Mouse (Mus musculus): ENCODE data around the gene Cirbp. TPM values are rescaled to one million over a fixed set of nuclear protein-coding genes. Genes with fewer than 3 reads are reported as not detected.

The Cirbp gene
- polyA plus RNA-seq (2017; shearing (Covaris generic)), result 100 to 1,000 TPM in 2 of 3 experiments, 10 to 100 TPM in 1; 84.2 to 255 (median 213) TPM

DNA sequence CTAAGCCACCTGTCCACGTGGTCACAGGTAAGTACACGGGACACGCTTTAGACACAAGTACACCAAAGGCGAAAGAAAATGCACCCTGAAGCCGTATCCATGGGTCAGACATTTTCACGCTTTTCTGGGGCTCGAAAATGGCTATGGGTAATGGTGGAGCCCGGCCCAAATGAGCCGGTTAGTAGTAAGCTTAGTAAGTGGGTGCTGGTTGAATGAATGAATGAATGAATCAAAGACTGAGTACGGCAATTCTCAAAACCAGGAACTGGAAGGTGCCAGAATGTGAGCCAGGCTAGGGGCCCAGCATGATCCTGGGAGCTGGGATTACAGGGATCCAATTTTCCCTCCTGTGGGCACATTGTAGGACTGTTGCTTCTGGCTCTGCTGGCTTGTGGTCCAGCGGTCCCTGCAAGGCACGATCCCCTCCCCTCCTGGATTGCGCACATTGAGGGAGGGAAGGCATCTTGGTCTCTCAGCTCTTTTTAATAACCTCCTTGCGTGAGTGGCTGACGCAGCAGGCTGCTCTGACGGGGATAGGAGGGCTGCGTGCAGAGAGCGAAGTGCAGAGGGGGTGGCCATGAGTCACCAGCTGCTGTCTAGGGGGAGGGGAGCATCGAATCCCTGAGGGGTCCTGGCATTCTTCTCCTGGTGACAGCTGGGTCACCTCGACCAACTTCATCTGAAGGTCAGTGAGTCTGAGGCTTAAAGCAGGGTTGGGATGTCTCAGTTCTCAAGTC, at the start of gene Cirbp:
Gene Cirbp, plus strand, starts transcription at position 594 of the 737 bp plus-strand sequence.
- ATAC-seq, result no peak

DNA sequence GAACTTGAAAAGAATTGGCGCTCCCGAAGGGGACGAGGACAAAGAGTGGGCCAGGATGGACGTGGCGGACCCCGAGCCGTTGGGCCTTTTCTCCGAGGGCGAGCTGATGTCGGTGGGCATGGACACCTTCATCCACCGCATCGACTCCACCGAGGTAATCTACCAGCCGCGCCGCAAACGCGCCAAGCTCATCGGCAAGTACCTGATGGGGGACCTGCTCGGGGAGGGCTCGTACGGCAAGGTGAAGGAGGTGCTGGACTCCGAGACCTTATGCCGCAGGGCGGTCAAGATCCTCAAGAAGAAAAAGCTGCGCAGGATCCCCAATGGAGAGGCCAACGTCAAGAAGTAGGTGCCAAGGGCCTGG, 49.2 kb upstream of the Cirbp start:
- no peak for ATAC-seq

DNA sequence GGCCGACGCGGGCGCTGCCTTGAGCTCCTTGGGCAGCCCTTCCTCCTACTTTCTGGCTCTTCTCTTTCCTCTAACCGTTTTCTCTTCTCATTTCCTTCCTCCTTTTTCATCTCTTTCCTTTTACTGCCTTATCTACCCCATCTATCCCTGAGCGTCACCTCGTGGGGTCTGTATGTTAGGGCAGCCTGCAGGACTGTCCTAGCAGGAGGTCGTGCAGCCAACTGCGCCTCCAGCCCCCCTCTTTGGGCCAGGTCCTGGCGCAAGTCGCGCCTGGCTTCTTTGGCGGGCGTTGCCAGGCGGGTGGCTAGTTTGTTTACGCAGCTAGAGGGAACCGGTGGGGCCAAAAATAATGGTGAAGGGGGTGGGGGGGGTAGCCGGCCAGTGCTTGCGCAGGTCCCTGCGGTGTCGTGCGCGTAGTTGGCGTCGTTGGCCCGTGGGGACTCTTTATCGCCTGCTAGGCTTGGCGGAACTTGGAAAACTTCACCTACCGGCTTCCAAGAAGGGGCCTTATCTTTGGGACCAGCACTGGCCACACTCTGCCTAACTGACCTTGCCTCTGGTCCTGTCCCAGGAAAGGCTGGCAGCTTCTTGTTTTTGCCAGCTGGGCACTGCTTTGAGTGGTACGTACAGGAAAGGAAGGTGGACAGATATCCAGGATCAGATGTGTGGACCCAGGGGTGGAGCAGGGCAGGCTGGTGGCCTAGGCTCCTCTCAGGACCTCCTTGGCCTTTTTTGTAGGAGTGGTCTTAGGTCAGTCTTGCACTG, 48.7 kb upstream of the Cirbp start:
- no peak for ATAC-seq

DNA sequence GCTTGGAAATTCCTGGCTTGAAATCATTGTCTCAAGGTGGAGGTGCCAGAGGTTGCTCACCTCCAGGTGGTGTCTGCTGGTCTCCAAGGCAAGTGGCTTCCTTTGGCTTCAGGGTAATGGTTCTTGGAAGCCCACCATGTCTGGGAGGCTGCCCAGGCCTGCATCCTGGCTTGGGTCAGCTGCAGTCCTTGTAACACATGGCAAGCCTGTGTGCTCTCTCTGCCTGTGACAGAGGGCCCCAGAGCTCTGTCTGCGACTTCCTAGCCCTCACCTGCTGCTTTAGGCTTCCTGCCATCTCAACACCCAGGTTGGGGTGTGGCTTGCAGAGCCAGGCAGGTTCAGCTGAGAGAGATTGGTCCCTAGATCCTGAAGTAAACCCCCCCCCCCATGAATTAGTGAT, 48.0 kb upstream of the Cirbp start:
- no peak for ATAC-seq

DNA sequence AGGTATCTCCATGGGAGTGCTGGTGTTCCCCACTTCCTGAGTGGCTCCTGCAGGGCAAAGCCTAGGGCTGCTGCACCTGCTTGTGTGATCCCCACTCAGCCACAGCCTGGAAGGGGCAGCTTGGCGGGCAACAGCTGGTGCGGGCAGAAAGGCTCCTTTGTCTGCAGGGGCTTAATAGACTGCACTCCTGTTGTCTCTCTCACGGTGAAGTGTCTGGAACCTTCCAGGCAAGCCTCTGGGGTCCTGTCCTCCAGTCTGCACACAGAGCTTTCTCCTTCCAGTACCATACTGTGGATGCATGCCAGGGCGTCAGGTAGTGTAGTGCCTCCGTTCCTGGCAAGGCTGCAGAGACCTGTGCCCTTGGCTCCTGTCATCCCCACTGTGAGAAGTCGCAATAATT, 47.2 kb upstream of the Cirbp start:
- no peak for ATAC-seq

DNA sequence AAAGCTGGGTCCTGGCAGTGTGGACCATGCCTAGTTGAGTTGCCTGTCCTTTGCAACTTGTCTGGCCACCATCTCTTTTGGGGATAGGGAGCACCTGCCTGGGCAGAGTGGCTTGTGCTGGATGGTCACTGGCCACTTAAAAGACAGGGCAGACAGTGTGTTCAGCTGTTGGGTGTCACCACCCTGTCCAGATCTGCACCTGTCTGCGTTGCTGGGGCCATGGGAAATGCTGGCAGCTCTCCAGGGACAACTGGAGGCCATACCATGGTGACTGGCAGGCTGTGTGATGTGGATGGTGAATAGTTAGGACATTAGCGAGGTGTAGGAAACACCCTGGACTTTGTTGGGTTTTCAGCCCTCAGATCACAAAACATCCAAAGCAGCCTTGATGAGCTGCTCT, 45.6 kb upstream of the Cirbp start:
- ATAC-seq, result no peak

DNA sequence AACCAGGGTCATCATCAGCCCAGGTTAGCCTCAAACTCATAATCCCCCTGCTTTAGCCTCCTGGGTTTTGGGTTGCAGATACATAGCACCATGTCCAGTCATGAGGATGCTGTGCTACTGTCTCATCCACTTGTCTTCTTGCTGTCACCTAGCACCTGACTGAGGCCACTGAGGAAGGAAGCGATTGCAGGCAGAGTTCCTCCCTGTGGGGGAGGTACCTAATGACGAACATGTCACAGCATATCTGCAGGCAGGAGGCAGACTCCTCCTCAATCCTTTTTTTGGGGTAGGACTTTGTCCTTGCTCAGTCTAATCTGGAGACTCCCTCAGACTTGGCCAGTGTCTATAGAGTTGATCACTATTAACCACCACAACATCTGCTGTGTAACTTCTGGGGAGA, 44.1 kb upstream of the Cirbp start:
- ATAC-seq, result no peak

DNA sequence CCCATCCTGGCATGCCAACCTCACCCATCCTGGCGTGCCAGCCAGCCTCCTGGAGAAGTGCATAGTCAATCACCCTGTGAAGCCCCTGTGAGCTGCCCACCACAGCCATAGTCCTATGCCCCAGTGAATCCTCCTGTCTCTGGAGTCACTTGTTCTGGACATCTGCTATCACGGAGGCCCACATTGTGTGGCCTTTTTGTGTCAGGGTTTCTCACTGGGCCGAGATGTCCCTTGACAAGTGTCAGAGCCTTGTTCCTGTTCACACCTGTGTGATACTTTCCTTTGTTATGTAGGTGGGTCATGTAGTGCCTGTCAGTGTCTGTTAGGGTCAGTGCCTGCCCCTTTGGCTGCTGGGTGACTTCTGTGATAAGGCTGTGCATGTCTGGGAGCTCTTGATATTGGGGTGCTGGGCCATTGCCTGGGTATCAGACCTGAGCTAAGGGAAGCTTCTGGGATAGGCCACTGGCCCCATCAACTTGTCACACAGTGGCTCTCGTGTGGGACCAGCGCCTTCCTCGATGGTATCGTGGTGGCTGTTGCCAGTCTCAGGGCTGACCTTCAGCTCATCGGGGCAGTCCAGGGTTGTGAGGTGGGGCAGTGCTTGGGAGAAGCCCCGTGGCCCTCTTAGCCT, 41.7 kb upstream of the Cirbp start:
- no peak for ATAC-seq

DNA sequence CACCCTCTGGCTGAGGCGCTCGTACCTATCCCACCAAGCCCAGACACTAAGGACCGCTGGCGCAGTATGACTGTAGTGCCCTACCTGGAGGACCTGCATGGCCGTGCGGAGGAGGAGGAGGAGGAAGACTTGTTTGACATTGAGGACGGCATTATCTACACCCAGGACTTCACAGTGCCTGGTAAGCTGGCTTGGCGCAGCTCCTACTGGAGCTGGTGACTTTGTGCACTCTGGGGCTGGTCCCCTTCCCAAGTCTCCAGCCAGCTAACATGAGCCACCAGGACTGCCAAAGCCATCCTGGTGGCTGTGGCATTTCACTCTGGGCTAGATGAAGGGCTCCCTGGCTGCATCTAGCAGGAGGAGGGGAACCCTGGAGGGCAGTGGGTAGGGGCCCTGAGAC, 37.9 kb upstream of the Cirbp start:
- ATAC-seq, result no peak

DNA sequence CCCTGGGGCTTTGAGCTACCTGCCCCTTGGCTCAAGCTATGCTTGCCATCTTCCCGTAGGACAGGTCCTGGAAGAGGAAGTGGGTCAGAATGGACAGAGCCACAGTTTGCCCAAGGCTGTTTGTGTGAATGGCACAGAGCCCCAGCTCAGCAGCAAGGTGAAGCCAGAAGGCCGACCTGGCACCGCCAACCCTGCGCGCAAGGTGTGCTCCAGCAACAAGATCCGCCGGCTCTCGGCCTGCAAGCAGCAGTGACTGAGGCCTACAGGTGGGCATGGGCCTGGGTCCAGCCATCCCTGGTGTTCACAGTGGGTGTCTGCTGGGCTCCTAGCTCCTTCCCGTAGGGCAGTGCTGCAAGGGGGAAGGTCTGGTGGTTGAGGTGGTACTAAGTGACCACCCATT, 35.9 kb upstream of the Cirbp start:
- ATAC-seq, result no peak

DNA sequence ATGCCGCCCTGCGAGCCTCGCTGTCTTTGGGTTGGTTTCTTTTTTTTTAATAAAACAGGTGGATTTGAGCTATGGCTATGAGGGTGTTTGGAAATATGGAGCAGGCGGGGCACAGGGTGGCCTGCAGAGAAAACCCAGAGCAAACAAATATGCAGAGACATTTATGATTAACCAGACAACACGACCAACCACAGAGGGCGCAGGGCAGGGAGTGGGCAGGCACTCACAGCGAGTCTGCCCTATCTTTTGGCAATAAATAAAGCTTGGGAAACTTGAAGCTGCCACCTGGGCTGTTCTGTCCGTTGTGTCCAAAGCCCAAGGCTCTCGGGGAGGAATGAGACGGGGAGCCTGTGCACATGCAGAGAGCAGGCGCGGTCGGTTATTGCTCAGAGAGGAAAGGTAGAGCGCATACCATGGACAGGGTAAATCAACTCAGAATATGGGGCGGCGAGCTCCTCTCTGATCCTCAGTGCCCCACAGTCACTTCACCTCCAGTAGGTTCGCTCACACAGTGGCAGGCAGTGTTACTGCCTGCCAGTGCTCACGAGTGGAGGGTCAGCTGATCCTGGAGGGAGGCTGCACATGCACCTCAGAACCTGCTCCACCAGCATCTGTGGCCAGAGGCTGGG, 35.3 kb upstream of the Cirbp start:
- no peak for ATAC-seq

DNA sequence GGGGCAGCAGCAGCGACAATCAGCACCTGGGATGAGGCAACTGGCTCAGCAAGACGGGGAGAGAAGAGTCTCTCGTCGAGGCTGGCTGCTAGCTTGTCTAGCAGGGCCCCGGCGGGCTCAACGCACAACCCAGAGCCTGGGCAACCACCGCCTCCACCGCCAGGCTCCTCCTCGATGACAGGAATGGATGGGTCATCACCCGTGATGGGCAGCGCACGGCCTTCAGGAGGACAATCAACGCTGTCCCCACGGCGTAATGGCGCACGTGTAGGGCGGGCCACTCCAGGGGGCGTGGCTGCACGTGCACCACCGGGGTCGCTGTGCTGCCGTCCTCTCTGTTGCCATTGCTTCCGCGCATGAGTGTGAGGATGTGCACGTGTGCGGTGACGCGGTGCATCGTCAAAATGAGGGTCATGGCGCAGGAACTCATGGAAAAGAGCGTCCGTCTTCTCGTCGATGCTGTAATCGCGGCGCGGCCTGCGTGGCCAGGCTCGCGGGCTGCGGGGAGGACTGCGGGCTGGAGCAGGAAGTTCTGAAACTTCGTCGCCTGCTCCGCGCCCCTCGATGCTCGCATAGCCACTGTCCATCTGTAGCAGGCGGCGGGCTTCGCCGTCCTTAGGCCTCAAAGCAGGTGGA, 34.4 kb upstream of the Cirbp start:
- no peak for ATAC-seq

DNA sequence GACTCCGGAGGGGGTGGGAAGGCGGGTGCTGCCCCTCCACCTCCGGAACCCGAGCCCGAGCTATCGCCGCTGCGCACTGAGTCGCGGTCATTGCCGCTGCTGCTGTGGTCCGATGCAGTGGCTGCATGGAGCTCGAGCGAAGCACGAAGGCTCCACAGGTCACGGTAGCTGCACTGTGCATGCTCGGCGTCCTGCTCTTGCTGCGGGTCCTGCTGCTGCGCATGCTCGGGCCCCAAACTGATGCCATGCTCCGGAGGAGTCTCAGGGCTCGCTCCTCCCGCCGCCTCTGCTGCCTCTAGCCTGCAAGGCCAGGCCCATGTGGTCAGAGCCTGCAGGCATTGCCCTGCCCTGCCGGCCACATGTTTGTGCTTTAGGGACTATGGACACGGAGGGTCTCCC, 33.8 kb upstream of the Cirbp start:
- ATAC-seq, result no peak

DNA sequence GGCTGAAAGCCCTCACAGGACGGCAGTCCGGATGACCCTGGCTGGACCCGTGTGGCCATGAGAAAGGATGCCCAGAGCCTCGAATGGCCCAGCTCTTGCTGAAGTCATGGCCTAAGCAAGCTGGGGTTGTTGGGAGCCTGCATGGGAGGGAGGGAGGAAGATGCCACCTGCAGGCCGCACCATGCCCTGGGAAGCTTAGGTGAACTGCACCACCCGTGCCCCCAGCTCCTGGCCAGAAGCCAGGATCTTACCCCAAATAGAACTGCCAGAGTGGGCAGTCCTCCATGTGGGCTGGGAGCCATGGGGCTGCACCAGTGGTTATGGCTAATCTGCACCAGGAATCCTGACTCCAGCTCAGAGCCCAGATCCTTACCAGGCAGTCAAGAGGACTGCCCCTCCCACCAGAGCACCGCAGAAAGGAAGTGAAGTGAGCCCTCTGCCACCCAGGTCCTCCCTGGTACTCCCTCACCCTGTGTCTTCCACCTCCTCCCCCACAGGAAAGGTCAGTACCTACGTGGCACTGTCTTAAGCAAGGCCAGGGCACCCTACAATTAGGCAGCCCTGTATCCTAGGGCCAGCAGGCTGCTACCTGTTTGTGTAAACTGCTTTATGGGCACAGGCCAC, 32.4 kb upstream of the Cirbp start:
- no peak for ATAC-seq

DNA sequence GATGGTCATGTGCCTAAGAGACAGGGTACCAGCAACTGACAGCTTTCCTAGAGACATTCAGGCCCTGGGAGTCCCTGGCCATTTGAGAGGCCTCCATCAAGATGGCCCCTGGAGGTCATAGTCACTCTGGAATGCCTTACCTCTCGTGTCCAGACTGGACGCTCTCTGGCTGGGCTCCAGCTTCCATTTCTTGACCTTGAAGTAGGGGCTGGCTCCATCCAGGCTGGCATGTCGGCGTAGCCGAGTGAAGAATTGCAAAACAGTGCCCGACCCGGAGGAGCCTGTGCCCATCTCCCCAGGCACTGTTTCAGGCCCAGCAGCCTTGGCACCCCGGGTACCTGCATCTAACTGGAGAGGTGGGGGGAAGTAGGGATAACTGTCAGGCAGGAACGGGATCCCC, 31.4 kb upstream of the Cirbp start:
- ATAC-seq, result no peak

DNA sequence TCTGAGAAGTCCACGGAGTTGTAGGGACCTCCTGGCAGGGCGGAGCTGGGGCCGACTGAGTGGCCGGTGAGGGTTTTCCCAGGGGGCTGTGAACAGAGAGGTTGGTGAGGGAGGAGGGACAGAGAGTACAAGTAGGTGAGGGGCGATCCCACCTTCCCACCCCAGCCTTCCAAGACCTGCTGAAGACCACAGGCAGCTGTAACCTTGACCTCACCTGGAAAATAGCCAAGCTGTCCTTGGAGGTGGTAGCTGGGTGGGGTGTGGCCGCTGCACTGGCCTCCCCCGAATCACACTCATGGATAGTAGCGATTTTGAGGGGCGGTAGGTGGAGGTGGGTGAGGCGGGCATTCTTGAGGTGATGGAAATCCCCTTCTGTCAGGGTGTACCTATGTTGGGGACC, 30.6 kb upstream of the Cirbp start:
- no peak for ATAC-seq

DNA sequence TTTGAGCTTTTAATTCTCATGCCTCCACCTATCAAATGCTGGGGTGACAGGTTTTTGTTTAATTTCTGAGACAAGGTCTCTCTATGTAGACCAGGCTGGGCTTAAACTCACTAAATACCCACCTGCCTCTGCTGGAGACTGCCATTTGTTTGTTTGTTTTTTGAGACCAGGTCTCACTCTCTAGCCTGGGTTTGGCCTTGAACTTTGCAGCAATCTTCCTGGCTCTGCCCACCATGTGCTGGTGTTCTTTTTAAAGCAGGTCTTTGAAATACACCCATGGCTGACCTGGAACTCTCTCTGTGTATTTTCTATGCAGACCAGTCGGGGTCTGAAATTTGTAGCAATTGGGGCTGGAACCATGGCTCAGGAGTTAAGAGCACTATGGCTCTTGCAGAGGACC, 30.1 kb upstream of the Cirbp start:
- ATAC-seq, result no peak

DNA sequence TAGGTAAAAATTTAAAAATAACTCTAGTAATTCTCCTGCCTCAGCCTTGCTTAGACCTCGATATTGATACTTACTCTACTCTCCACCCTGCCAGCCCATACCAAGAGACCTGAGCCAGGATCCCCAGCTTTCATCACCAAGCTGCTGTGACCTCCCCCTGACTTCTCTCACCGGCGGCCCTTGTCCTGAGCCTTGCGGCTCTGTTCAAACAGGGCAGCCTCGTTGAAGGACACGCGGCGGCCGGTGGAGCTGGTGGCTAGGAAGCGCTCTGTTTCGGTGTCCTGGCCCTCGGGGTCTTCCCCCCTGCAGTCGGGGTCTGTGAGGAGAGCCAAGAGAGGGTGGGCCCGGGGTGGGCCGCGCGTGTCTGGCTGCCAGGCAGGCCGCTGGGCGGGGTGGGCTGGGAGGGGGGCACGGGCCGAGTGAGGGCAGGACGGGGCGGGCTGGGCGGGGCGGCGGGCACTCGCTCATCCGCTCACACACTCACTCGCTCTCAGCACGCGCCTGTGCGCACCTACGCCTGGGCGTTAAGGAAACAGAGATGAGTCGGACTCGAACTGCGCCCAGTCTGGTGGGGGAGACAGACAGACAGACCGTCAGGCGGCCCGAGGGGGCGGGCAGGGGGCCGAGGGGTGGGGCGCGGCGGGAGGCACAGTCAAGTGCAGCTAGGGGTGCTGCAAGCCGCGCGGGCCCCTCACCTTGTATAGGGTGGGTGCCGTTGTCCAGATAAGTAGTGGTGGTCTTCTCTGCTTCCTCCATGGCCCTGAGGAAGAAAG, 29.4 kb upstream of the Cirbp start:
- ATAC-seq, result no peak

DNA sequence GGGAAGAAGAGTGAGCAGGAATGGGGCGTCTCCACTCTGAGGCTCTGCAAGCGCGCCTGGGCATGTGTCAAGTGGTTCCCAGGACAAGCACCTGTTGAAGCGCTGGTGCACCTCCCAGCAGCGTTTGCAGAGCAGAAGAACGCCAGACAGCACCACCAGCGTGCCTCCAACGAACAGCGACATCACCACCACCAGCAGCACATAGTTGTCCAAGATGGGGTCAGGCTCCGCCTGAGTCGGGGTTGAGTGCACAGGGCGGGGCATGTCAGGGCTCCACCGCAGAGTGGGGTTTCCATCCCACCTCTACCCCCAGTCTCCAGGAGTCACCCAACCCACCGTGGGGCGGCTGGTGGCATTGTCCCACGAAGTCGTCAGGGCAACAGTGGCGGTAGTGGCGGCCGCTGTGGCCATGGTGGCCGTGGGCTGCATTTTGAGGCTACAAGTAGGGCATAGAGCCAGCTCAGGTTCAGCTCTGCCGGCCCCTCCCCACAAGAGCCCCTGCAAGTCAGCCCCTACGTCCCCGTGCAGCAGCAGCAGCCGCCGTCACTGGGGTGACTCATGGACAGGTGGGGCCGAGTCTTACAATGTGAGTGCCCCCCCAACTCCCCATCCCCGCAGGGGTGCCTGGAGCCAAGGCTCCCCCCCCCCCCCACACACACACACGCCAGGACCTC, 28.7 kb upstream of the Cirbp start:
- ATAC-seq, result no peak

DNA sequence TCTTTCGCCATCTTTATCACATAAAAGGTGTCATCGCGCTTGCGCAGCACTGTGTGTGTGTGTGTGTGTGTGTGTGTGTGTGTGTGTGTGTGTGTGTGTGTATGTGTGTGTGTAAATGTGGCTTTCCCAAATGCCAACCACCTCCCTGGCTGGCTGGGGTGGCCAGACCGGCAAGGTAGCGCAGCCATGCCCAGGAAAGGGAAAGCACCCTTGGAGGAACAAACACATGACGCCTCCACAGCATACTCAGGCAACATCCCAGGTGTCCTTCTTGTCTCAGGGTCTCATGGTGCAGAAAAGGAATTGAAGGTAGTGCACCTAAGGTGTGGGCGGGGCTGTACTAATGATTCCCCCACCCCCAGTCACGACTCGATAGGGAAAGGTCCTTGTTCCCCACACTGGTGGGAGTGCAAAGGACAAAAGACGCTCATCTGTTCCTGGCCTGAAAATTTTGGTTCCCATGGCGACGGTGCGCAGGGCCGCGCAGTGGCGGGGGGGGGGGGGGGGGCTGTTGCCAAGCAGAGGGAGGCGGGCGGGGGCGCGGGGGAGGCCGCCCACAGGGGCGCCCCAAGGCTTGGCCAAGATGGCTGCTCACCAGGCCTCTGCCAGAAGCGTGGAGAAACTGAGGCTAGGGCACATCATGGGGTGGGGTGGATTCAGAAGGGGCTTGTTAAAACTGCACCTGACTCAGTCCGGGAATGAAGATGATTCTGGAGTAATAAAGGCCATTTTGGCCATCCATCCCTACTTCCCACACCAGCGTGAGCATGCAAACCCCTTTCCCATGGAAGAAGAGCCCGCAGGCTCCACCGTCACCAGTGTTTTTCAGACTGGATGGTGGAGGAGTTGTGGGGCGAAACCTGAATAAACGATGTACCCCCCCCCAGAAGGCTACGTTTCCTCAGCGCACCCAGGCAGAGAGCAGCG, 27.9 kb upstream of the Cirbp start:
- ATAC-seq, result no peak
